Mouse (Mus musculus): ENCODE data around the gene Olfr397. TPM values are rescaled to one million over a fixed set of nuclear protein-coding genes. Genes with fewer than 3 reads are reported as not detected.

Olfr397 gene
- polyA plus RNA-seq (2014; fragmentation: Nextera tagmentation; extraction: Ambion mirVana): not detected in 2 replicates

DNA sequence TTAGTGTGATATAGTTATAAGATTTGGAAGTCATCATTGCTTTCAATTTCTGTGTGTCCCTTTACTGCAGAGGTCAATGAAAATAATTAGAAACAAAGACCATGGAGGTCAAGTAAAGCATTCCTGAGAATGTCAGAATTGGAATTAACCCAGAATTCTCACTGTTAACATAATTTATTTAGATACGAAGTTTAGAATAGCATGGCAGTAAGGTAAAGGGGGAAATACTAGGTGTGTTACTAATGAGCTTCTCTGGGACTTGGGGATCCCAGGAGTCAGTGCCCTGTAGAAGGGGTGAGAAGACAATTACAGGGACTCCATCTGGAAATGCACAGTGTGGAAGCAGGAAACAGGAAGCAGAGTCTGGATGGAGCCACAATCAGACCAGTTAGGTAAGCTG lies at the start of gene Olfr397:
Gene Olfr397 (plus strand): TSS at position 301 of the 400 bp plus-strand sequence.
- Histone ChIP-seq H3K4me2 (no peak within 1 kb of the TSS), H3K27me3 (ENCODE audit: insufficient read depth, low read length) (no peaks in the 10 kb centered on the region), H3K36me3 (ENCODE audit: insufficient read depth) (no peaks in the 10 kb centered on the region), H3K4me3 (ENCODE audit: low read depth, low read length) (no peak within 1 kb of the TSS), H3K4me1 (ENCODE audit: insufficient read depth) (no peaks in the 10 kb centered on the region), H3K9ac (no peak within 1 kb of the TSS), H3K9me3 (ENCODE audit: low read depth, low read length) (no peaks in the 10 kb centered on the region), H3K27ac (ENCODE audit: low read depth) (no peak within 1 kb of the TSS)
- WGBS: 60% methylated on average over 1 of the region's 1 CpGs
- no peak for DNase-seq
- ATAC-seq (ENCODE audit: insufficient read depth): no peak
- no peak for TF ChIP-seq CTCF (IDR thresholded peaks at IDR 0.05; ENCODE audit: low read depth)

DNA sequence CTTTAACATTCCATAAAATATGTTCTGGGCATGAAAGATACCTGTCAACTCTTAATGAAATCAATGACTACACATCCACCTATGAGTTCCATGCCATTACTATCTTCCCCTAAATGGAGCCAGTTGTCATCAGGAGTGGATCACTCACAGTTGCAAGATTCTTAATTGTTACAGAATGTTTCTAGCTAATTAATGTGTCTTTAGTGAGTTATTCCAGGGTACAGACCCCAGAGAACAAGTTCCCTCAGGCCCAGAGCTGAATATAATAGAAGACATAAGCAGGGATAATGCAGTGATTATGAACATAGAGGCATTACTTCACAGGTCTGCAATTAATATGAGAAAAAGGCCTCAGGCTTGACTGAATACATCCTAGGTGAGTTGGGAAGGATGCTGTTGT lies 24.2 kb upstream of the Olfr397 start, which contains the start of gene Olfr23:
Gene Olfr23 (plus strand): TSS at position 301 of the 400 bp plus-strand sequence.
- Histone ChIP-seq H3K27me3 (ENCODE audit: insufficient read depth, low read length) (no peaks in the 10 kb centered on the region), H3K27ac (ENCODE audit: low read depth) (no peak within 1 kb of the TSS), H3K36me3 (ENCODE audit: insufficient read depth) (no peaks in the 10 kb centered on the region), H3K4me1 (ENCODE audit: insufficient read depth) (no peaks in the 10 kb centered on the region), H3K4me3 (ENCODE audit: low read depth, low read length) (no peak within 1 kb of the TSS), H3K4me2 (no peak within 1 kb of the TSS), H3K9ac (no peak within 1 kb of the TSS), H3K9me3 (ENCODE audit: low read depth, low read length) (no peaks in the 10 kb centered on the region)
- no peak for ATAC-seq (ENCODE audit: insufficient read depth)
- no peak for DNase-seq
- no peak for TF ChIP-seq CTCF (IDR thresholded peaks at IDR 0.05; ENCODE audit: low read depth)

DNA sequence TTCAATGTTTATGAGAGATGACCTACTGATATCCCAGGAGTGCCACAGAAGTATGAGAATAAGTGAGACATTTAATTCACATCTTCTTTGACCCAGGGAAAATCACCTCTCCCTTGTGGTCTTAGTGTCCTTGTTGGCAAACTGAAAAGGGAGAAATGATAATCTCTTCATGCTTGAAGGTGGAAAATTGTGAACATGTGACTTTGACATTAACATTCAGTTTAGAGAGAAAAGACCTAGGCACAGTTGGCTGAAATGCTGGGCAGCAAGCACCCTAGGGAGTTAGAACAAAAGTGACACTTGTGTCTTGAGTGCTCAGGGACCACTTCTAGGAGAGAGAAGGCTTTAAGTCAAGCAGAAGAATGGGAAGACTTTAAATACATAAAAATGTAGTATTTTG lies 29.7 kb downstream of the Olfr397 start, which contains the start of gene Olfr398:
Gene Olfr398 (minus strand): TSS at position 101 of the 400 bp plus-strand sequence.
- Histone ChIP-seq H3K27ac (ENCODE audit: low read depth) (no peak within 1 kb of the TSS), H3K27me3 (ENCODE audit: insufficient read depth, low read length) (no peaks in the 10 kb centered on the region), H3K36me3 (ENCODE audit: insufficient read depth) (no peaks in the 10 kb centered on the region), H3K9ac (no peak within 1 kb of the TSS), H3K4me2 (no peak within 1 kb of the TSS), H3K4me3 (ENCODE audit: low read depth, low read length) (no peak within 1 kb of the TSS), H3K4me1 (ENCODE audit: insufficient read depth) (no peaks in the 10 kb centered on the region), H3K9me3 (ENCODE audit: low read depth, low read length) (no peaks in the 10 kb centered on the region; the same call in 1 of the 2 replicates)
- DNase-seq: no peak
- no peak for TF ChIP-seq CTCF (IDR thresholded peaks at IDR 0.05; ENCODE audit: low read depth)
- ATAC-seq (ENCODE audit: insufficient read depth): no peak

DNA sequence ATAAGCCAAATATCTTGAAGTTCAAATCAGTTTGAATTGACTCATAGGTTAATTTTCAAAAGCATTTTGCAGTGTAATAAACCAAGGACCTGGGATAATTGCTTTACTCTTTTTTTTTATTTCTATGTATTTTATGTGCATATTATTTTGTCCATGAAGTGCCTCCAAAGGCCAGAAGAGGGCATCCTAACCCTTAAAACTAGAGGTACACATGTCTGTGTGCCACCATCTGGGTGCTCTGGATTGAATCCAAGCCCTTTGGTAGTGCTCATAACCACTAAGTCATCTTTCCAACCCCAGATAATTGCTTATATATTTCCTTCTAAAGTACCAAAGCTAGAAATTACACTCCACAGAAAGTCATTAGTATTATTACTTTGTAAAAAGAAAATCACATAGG lies 32.5 kb downstream of the Olfr397 start:
- H3K9ac ChIP-seq: no peak overlapping the region
- DNase-seq (no peak), ATAC-seq (ENCODE audit: insufficient read depth) (no peak)
- no peak overlapping the region for H3K27ac ChIP-seq (ENCODE audit: low read depth)
- no peaks in the 10 kb centered on the region for H3K36me3 ChIP-seq (ENCODE audit: insufficient read depth)
- H3K4me2 ChIP-seq: no peak overlapping the region
- no peaks in the 10 kb centered on the region; the same call in 1 of the 2 replicates for H3K9me3 ChIP-seq (ENCODE audit: low read depth, low read length)
- H3K4me3 ChIP-seq (ENCODE audit: low read depth, low read length): no peak overlapping the region
- no peak for TF ChIP-seq CTCF (IDR thresholded peaks at IDR 0.05; ENCODE audit: low read depth)
- H3K27me3 ChIP-seq (ENCODE audit: insufficient read depth, low read length): no peaks in the 10 kb centered on the region
- H3K4me1 ChIP-seq (ENCODE audit: insufficient read depth): no peaks in the 10 kb centered on the region

Other genes with a start within 250 kb of the Olfr397 start
- not detected in 2 replicates for gene Olfr389, start 180.1 kb upstream of the Olfr397 start, polyA plus RNA-seq (2014; fragmentation: Nextera tagmentation; extraction: Ambion mirVana)
- not detected in 2 replicates for gene Olfr390, start 177.9 kb upstream of the Olfr397 start, polyA plus RNA-seq (2014; fragmentation: Nextera tagmentation; extraction: Ambion mirVana)
- gene Olfr391-ps, start 157.8 kb upstream of the Olfr397 start, polyA plus RNA-seq (2014; fragmentation: Nextera tagmentation; extraction: Ambion mirVana): not detected in 2 replicates
- gene Olfr392, start 143.8 kb upstream of the Olfr397 start, polyA plus RNA-seq (2014; fragmentation: Nextera tagmentation; extraction: Ambion mirVana): not detected in 2 replicates
- gene Olfr393, start 109.4 kb upstream of the Olfr397 start, polyA plus RNA-seq (2014; fragmentation: Nextera tagmentation; extraction: Ambion mirVana): not detected in 2 replicates
- not detected in 2 replicates for gene Olfr394, start 70.0 kb upstream of the Olfr397 start, polyA plus RNA-seq (2014; fragmentation: Nextera tagmentation; extraction: Ambion mirVana)
- gene Olfr395, start 51.5 kb upstream of the Olfr397 start, polyA plus RNA-seq (2014; fragmentation: Nextera tagmentation; extraction: Ambion mirVana): not detected in 2 replicates
- gene Olfr23, start 24.1 kb upstream of the Olfr397 start, polyA plus RNA-seq (2014; fragmentation: Nextera tagmentation; extraction: Ambion mirVana): not detected in 2 replicates
- gene Olfr398, start 29.6 kb downstream of the Olfr397 start, polyA plus RNA-seq (2014; fragmentation: Nextera tagmentation; extraction: Ambion mirVana): not detected in 2 replicates
- not detected in 2 replicates for gene Olfr139, start 95.7 kb downstream of the Olfr397 start, polyA plus RNA-seq (2014; fragmentation: Nextera tagmentation; extraction: Ambion mirVana)
- not detected in 2 replicates for gene Olfr399, start 95.8 kb downstream of the Olfr397 start, polyA plus RNA-seq (2014; fragmentation: Nextera tagmentation; extraction: Ambion mirVana)
- gene Zfp616, start 109.1 kb downstream of the Olfr397 start, polyA plus RNA-seq (2014; fragmentation: Nextera tagmentation; extraction: Ambion mirVana): not detected in 2 replicates
- not detected in 2 replicates for gene Olfr401, start 152.9 kb downstream of the Olfr397 start, polyA plus RNA-seq (2014; fragmentation: Nextera tagmentation; extraction: Ambion mirVana)
- gene Olfr402, start 192.7 kb downstream of the Olfr397 start, polyA plus RNA-seq (2014; fragmentation: Nextera tagmentation; extraction: Ambion mirVana): not detected in 2 replicates
- not detected in 2 replicates for gene Olfr403, start 225.4 kb downstream of the Olfr397 start, polyA plus RNA-seq (2014; fragmentation: Nextera tagmentation; extraction: Ambion mirVana)